37 mouse cellular contexts compared by ENCODE assay signal in genomic region chr2:25847226-25847625, GRCm38 (mm10). TPM values are rescaled to one million over a fixed set of nuclear protein-coding genes. Genes with fewer than 3 reads are reported as not detected.
"Had no signal": no experiment of that assay in that cellular context is flagged by ENCODE, and none has a peak within 500 bp of the region (broad histone marks: within the 10 kb centered on the region; RNA-seq: fewer than 3 reads in every experiment).

TSS of gene Sohlh1 (minus strand) at chr2:25847248.

- H3K27ac ChIP-seq: heart, adult 2 months; heart, embryonic 13.5 days; heart, embryonic 15.5 days; hindbrain, embryonic 10.5 days; hindbrain, embryonic 12.5 days; hindbrain, embryonic 14.5 days; intestine, embryonic 15.5 days; layer of hippocampus, adult 2 months; left cerebral cortex, adult 2 months; limb, embryonic 13.5 days; liver, embryonic 13.5 days; liver, embryonic 15.5 days had no signal

- H3K36me3 ChIP-seq: heart, embryonic 13.5 days; heart, embryonic 15.5 days; hindbrain, embryonic 10.5 days; hindbrain, embryonic 12.5 days; intestine, embryonic 15.5 days; limb, embryonic 13.5 days; liver, embryonic 13.5 days; liver, embryonic 15.5 days had no signal

- H3K9me3 ChIP-seq: heart, embryonic 13.5 days; heart, embryonic 15.5 days; hindbrain, embryonic 10.5 days; hindbrain, embryonic 12.5 days; intestine, embryonic 15.5 days; liver, embryonic 13.5 days; liver, embryonic 15.5 days had no signal

- DNase-seq: gastrocnemius, postnatal 14 days; gastrocnemius, postnatal 36 days; heart, adult 11 months; heart, adult 2 months; heart, postnatal 4 days; kidney, adult 18-20 months; kidney, adult 8-10 months; kidney, postnatal 10 days; kidney, postnatal 25 days; kidney, postnatal 4 days; liver; liver, embryonic 13.5 days had no signal

- H3K9ac ChIP-seq: heart, embryonic 13.5 days; heart, embryonic 15.5 days; hindbrain, embryonic 12.5 days; hindbrain, embryonic 14.5 days; intestine, embryonic 15.5 days; limb, embryonic 13.5 days; liver, embryonic 13.5 days; liver, embryonic 15.5 days had no signal

- H3K4me3 ChIP-seq: heart, adult 2 months; heart, embryonic 13.5 days; heart, embryonic 15.5 days; hindbrain, embryonic 10.5 days; hindbrain, embryonic 12.5 days; intestine, embryonic 15.5 days; layer of hippocampus, adult 2 months; left cerebral cortex, adult 2 months; limb, embryonic 13.5 days; liver, embryonic 13.5 days; liver, embryonic 15.5 days had no signal

- H3K4me2 ChIP-seq: heart, embryonic 11.5 days; heart, embryonic 13.5 days; heart, embryonic 15.5 days; hindbrain, embryonic 12.5 days; hindbrain, embryonic 14.5 days; intestine, embryonic 15.5 days; limb, embryonic 13.5 days; liver, embryonic 11.5 days; liver, embryonic 13.5 days; liver, embryonic 15.5 days had no signal

- H3K4me1 ChIP-seq: heart, embryonic 13.5 days; heart, embryonic 15.5 days; hindbrain, embryonic 10.5 days; hindbrain, embryonic 12.5 days; intestine, embryonic 15.5 days; liver, embryonic 13.5 days; liver, embryonic 15.5 days had no signal

- H3K27me3 ChIP-seq: hindbrain, embryonic 12.5 days; intestine, embryonic 15.5 days; liver, embryonic 13.5 days; liver, embryonic 15.5 days had no signal

- ATAC-seq: hindbrain, embryonic 16.5 days; inflammation-experienced regulatory T-cells, adult 6 months; intestine, embryonic 15.5 days; intestine, postnatal 0 days had no signal

RNA-seq across cellular contexts. Expression of gene Sohlh1, which starts in this region (rescaled TPM):
- total RNA-seq: gastrocnemius, adult 18-20 months; gastrocnemius, adult 8-10 months; gastrocnemius, postnatal 14 days; gastrocnemius, postnatal 36 days; heart, adult 2 months; heart, postnatal 25 days; heart, postnatal 4 days; layer of hippocampus, adult 2 months; layer of hippocampus, postnatal 10 days; layer of hippocampus, postnatal 25 days; left cerebral cortex, adult 2 months; left cerebral cortex, postnatal 14 days; left cerebral cortex, postnatal 36 days had no signal
- polyA plus RNA-seq: heart, adult 2 months; heart, embryonic 11.5 days; heart, embryonic 13.5 days; heart, embryonic 15.5 days; heart, postnatal 0 days; hindbrain, embryonic 10.5 days; hindbrain, embryonic 12.5 days; hindbrain, embryonic 14.5 days; hindbrain, embryonic 16.5 days; intestine, embryonic 15.5 days; intestine, postnatal 0 days; kidney, embryonic 14.5 days; limb, embryonic 11.5 days; liver, embryonic 11.5 days; liver, embryonic 13.5 days; liver, embryonic 15.5 days had no signal
